Mouse (Mus musculus) brain, embryonic 18.5 days (tissue): Measurements from ENCODE around the gene Arfip1.

Experiments used
- DNase-seq: peaks from one replicate; pipeline ENCODE4 v3.0.0-alpha.2; 2012; ENCODE audit warnings: low read depth, low spot score

The Arfip1 gene

GRCm38 (mm10) chr3:84492148-84492547 is 90.3 kb downstream of the Arfip1 start:
- no peak for DNase-seq

GRCm38 (mm10) chr3:84488716-84489115 is 93.7 kb downstream of the Arfip1 start:
- no peak for DNase-seq

GRCm38 (mm10) chr3:84484891-84485290 is 97.5 kb downstream of the Arfip1 start:
- no peak for DNase-seq

- no peak for DNase-seq
These were observed 98.1 kb downstream of the Arfip1 start for GRCm38 (mm10) chr3:84484333-84484732.

- no peak for DNase-seq
These were observed 100.3 kb downstream of the Arfip1 start for GRCm38 (mm10) chr3:84482121-84482520.

GRCm38 (mm10) chr3:84481104-84481503 is 101.3 kb downstream of the Arfip1 start:
- DNase-seq: no peak

GRCm38 (mm10) chr3:84480006-84480897 is 102.2 kb downstream of the Arfip1 start, which contains the start of gene Fhdc1:
TSS of gene Fhdc1 (minus strand) at chr3:84480429.
- no peak for DNase-seq

GRCm38 (mm10) chr3:84479293-84480005 is 103.0 kb downstream of the Arfip1 start:
- no peak for DNase-seq

- no peak for DNase-seq
These were observed 103.5 kb downstream of the Arfip1 start for GRCm38 (mm10) chr3:84478896-84479292.

- DNase-seq: no peak
These were observed 104.2 kb downstream of the Arfip1 start for GRCm38 (mm10) chr3:84478195-84478594.

- DNase-seq: no peak
These were observed 104.9 kb downstream of the Arfip1 start for GRCm38 (mm10) chr3:84477498-84477897.

GRCm38 (mm10) chr3:84474981-84475775 is 107.2 kb downstream of the Arfip1 start:
- DNase-seq: no peak

GRCm38 (mm10) chr3:84474398-84474797 is 108.0 kb downstream of the Arfip1 start:
- no peak for DNase-seq

GRCm38 (mm10) chr3:84472955-84473354 is 109.5 kb downstream of the Arfip1 start:
- DNase-seq: no peak

GRCm38 (mm10) chr3:84472527-84472926 is 109.9 kb downstream of the Arfip1 start:
- DNase-seq: no peak

GRCm38 (mm10) chr3:84471146-84471545 is 111.3 kb downstream of the Arfip1 start:
- DNase-seq: no peak

GRCm38 (mm10) chr3:84468111-84468453 is 114.3 kb downstream of the Arfip1 start:
- DNase-seq: no peak

- DNase-seq: no peak
These were observed 114.9 kb downstream of the Arfip1 start for GRCm38 (mm10) chr3:84467419-84468110.

GRCm38 (mm10) chr3:84465822-84466500 is 116.5 kb downstream of the Arfip1 start:
- DNase-seq: no peak

- DNase-seq: no peak
These were observed 120.7 kb downstream of the Arfip1 start for GRCm38 (mm10) chr3:84461687-84462086.

GRCm38 (mm10) chr3:84460952-84461351 is 121.5 kb downstream of the Arfip1 start:
- no peak for DNase-seq
